Mouse (Mus musculus) neutrophil, adult 5-6 weeks (primary cell): ENCODE data around the gene Cdc45. TPM values are rescaled to one million over a fixed set of nuclear protein-coding genes. Genes with fewer than 3 reads are reported as not detected.
"Not testable (repeated sequence)": the region's sequence is repeated elsewhere in the genome, so short reads cannot be mapped to it uniquely, and the experiment has no call there.

Experiments used
- ATAC-seq: fragments of 151-379, 151-347 bp; 2 replicates; pipeline ENCODE4 v1.8.0; 2017; ENCODE audit warnings: mild to moderate bottlenecking, moderate TSS enrichment; ENCODE audit not compliant: insufficient number of reproducible peaks, poor library complexity, low FRiP score, severe bottlenecking; ENCODE audit errors: extremely low read depth
- total RNA-seq: library from RNA; stranded (forward); fragments of 200-1000 nt; gene quantifications from 2 replicates; pipeline ENCODE4 v1.2.3, GENCODE M21; 2017

The Cdc45 gene
- total RNA-seq, result 4.7 and 5.2 TPM in 2 replicates

- ATAC-seq, result peak; percentile 87
These were observed at the start of gene Cdc45, which contains the start of gene Ufd1 for GRCm38 (mm10) chr16:18811468-18812384. Gene Cdc45 (minus strand): TSS chr16:18811987. Gene Ufd1 (plus strand): TSS chr16:18811779.

GRCm38 (mm10) chr16:18860186-18860585 lies 48.4 kb upstream of the Cdc45 start:
- no peak for ATAC-seq

DNA sequence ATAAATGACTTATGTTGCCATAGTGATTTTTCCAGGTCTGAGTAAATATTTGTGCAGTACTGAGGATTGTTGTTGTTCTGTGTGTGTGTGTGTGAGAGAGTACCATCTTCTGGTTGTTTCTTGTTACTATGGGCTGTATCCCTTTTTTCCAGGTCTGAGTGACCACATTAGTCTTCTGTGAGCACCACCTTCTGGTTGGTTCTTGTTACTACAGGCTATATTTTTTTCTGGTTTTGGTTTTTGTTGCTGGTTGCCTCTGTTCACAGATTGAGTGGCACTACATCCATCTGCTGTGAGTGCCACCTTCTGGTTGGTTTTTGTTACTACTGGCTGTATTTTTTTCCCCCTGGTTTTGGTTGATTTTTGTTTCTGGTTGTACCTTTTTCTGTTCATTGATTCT lies 46.8 kb upstream of the Cdc45 start:
- ATAC-seq, result peak; percentile 72; the same call in 1 of the 2 replicates

- not testable (repeated sequence) for ATAC-seq
These were observed 37.9 kb upstream of the Cdc45 start for GRCm38 (mm10) chr16:18849521-18850190.

GRCm38 (mm10) chr16:18846301-18846820 lies 34.6 kb upstream of the Cdc45 start:
- ATAC-seq, result no peak

- no peak for ATAC-seq
These were observed 26.6 kb upstream of the Cdc45 start for GRCm38 (mm10) chr16:18838346-18838745.

- peak; percentile 98 for ATAC-seq
These were observed 24.9 kb upstream of the Cdc45 start, which contains the start of the genes 2510002D24Rik and Gm28539 for GRCm38 (mm10) chr16:18836468-18837208. Gene 2510002D24Rik (plus strand): TSS chr16:18836578. Gene Gm28539 (plus strand): TSS chr16:18836584.

- ATAC-seq, result no peak
These were observed 24.3 kb upstream of the Cdc45 start for GRCm38 (mm10) chr16:18836073-18836467.

DNA sequence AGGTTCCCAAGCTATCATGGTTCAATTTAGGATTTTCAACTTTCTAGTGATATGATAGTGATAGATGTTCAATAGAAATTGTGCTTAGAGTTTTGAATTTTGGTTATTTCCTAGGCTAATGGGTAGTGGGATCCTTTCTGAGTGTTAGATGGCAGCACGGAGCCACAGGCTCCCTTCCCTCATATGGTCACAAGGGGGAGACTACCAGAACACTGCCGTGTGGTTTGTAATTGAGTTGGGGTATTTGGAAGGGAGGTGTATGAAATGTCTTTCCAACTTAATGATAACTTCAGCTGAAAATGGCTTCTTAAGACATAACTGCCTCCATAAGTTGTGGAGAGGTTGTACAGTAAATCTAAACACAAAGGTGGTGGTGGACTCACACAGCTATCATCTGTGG lies 21.7 kb upstream of the Cdc45 start:
- ATAC-seq, result no peak

- no peak for ATAC-seq
These were observed 17.3 kb upstream of the Cdc45 start for GRCm38 (mm10) chr16:18829102-18829501.

GRCm38 (mm10) chr16:18828630-18829029 lies 16.8 kb upstream of the Cdc45 start:
- ATAC-seq, result no peak

GRCm38 (mm10) chr16:18822925-18823324 lies 11.1 kb upstream of the Cdc45 start:
- no peak for ATAC-seq

DNA sequence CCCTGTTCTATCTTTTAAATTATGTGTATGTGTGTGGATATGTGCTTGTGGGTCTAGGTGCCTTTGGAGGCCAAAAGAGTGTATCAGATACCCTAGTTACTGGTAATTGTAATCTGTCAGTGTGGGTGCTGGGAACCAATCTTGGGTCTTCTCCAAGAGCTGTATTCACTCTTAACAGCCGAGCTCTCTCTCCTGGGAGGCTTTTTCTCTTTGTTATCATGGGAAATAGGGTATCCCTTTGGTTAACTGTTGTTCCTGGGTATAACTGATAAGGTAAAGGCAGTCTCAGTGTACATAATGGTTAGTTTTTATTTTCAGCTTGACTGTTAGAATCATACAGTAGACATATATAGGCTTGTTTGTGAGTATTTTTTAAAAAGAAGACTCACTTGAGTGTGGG lies 10.6 kb upstream of the Cdc45 start:
- ATAC-seq, result no peak

DNA sequence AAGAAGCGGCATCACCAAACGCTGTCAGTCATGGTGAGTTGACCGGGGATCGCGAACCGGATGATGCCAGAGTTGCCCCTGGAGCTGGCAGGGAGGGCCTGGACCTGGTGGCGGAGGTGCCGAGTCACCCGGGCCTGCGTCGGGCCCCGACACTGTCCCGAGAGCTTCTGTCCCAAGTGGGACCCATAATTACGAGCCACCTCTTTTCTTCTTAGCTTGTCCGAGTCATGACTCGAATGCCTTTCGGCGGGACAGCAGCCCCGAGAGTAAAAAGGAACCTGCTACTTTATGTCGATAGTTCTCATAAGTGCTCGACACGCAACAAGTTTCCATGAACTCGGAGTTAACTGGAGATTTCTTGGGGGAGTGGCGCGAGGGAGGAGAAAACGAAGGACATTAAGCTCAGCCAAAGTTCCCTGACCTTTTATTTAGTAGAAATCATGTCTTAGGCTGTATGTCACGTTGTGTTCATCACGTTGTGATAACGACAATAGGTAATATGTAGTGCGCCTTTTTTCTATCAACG lies 661 bp upstream of the Cdc45 start:
- 0 out of 2 replicates have a peak, but pooled peaks have one; percentile 0 for ATAC-seq

DNA sequence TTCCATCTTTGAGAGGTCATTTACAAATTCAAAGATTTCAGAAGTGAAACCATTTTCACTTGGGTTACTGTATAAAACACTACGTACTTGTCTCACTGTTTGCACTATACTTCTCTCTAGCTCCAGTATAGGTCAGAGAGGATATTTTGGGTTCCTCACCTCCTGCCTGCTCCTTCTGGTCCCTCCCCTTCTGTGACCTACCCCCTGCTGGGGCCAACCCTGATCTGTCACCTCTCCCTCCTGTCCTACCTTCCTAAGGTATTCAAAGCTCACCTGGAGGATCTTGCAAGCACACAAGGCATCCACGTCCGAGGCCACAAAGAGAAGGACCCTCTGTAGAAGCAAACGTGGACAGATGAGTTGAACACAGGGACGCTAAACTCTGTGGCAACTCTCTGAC lies 755 bp downstream of the Cdc45 start:
- no peak for ATAC-seq

- ATAC-seq, result no peak
These were observed 2.8 kb downstream of the Cdc45 start for GRCm38 (mm10) chr16:18809001-18809400.

- ATAC-seq, result no peak
These were observed 6.0 kb downstream of the Cdc45 start for GRCm38 (mm10) chr16:18805746-18806145.

GRCm38 (mm10) chr16:18798841-18799240 lies 12.9 kb downstream of the Cdc45 start:
- no peak for ATAC-seq

- ATAC-seq, result no peak
These were observed 13.6 kb downstream of the Cdc45 start for GRCm38 (mm10) chr16:18798151-18798550.
